Comparison of ENCODE assay signal across 10 mouse cellular contexts in genomic region chr12:11149121-11149420, GRCm38 (mm10). TPM values are rescaled to one million over a fixed set of nuclear protein-coding genes. Genes with fewer than 3 reads are reported as not detected.
A peak's percentile ranks its signal among the peaks of the same experiment; 100 is the strongest.
DNase-seq lines count a peak whose midpoint lies in the region; ATAC-seq and TF ChIP-seq lines count a peak whose summit lies in the region.
"Had no signal": no experiment of that assay in that cellular context is flagged by ENCODE, and none has a peak within 500 bp of the region (broad histone marks: within the 10 kb centered on the region; RNA-seq: fewer than 3 reads in every experiment).

No protein-coding gene starts in this region.

- in situ Hi-C loops in ES-E14 (cut with MboI; ENCODE audit: low sequenced_read_pairs in 2 of 2, unreplicated experiment in 2 of 2): no loop called here

- H3K36me3 ChIP-seq in ES-E14 (ENCODE audit: control insufficient read depth, insufficient read depth, low read length, poor library complexity, severe bottlenecking): no peaks in the 10 kb centered on the region
- no peaks in the 10 kb centered on the region for H3K36me3 ChIP-seq in heart, embryonic 15.5 days
- H3K36me3 ChIP-seq in liver, embryonic 15.5 days (replicated peaks): no peaks in the 10 kb centered on the region

- peaks cover 2 to 6% of the 10 kb centered on the region in 2 experiments; a peak in 1 of 4 replicates for H3K4me1 ChIP-seq in ES-E14 (ENCODE audit: control insufficient read depth in 2 of 2, insufficient read depth in 2 of 2, low read length in 2 of 2, poor library complexity in 1 of 2)
- peaks cover 20% of the 10 kb centered on the region for H3K4me1 ChIP-seq in heart, embryonic 15.5 days (replicated peaks)
- H3K4me1 ChIP-seq in liver, embryonic 15.5 days (replicated peaks): no peaks in the 10 kb centered on the region

- H3K4me3 ChIP-seq in gastrocnemius, adult 2 months: peak overlapping the region; percentile 78
- H3K4me3 ChIP-seq in ES-E14 (ENCODE audit: insufficient read depth in 1 of 2, low read depth in 1 of 2, low read length in 2 of 2, poor library complexity in 1 of 2, severe bottlenecking in 1 of 2): peak overlapping the region; percentile 69 to 83
- peak overlapping the region; percentile 64 for H3K4me3 ChIP-seq in heart, embryonic 15.5 days
- peak overlapping the region; percentile 42 for H3K4me3 ChIP-seq in liver, embryonic 15.5 days (replicated peaks)

- H3K9ac ChIP-seq in ES-E14 (ENCODE audit: insufficient read depth, low read depth, low read length, poor library complexity, severe bottlenecking): peak overlapping the region; percentile 63
- peak overlapping the region; percentile 52 for H3K9ac ChIP-seq in heart, embryonic 15.5 days
- H3K9ac ChIP-seq in liver, embryonic 15.5 days: no peak overlapping the region

- TF ChIP-seq CTCF in gastrocnemius, adult 2 months (IDR thresholded peaks at IDR 0.05): no peak

- intact Hi-C loops in gastrocnemius, adult 2 months (cut with DNase I): no loop called here
- intact Hi-C loops in gastrocnemius, postnatal 36 days (cut with DNase I): no loop called here

- H3K4me2 ChIP-seq in heart, embryonic 15.5 days: peak overlapping the region; percentile 99
- H3K4me2 ChIP-seq in liver, embryonic 15.5 days: peak overlapping the region; percentile 57

- no peak overlapping the region for H3K27ac ChIP-seq in gastrocnemius, adult 2 months
- no peak overlapping the region for H3K27ac ChIP-seq in ES-E14 (ENCODE audit: insufficient read depth, low read depth, low read length, poor library complexity, severe bottlenecking)
- H3K27ac ChIP-seq in heart, embryonic 15.5 days: no peak overlapping the region
- no peak overlapping the region for H3K27ac ChIP-seq in liver, embryonic 15.5 days (replicated peaks)

- H3K9me3 ChIP-seq in ES-E14 (ENCODE audit: control insufficient read depth, insufficient read depth, low read depth, low read length): no peaks in the 10 kb centered on the region
- no peaks in the 10 kb centered on the region for H3K9me3 ChIP-seq in heart, embryonic 15.5 days (replicated peaks)
- no peaks in the 10 kb centered on the region for H3K9me3 ChIP-seq in liver, embryonic 15.5 days (replicated peaks)

- peaks cover 55% of the 10 kb centered on the region for H3K27me3 ChIP-seq in heart, embryonic 15.5 days
- peaks cover 60% of the 10 kb centered on the region for H3K27me3 ChIP-seq in liver, embryonic 15.5 days

- WGBS in heart, embryonic 15.5 days: 2% methylated on average over 14 of the region's 14 CpGs
- WGBS in liver, embryonic 15.5 days (ENCODE audit: insufficient replicate concordance): 3% methylated on average over 14 of the region's 14 CpGs

- DNase-seq in gastrocnemius, adult 2 months: no peak
- DNase-seq in gastrocnemius, postnatal 36 days: no peak
- DNase-seq in ES-E14 (ENCODE audit: low read depth, low spot score): no peak
- DNase-seq in spleen, postnatal 10 days (ENCODE audit: low spot score in 2 of 2): no peak
- DNase-seq in spleen, postnatal 36 days (ENCODE audit: low spot score in 2 of 2): no peak
- DNase-seq in layer of hippocampus, adult 18-20 months (ENCODE audit: low spot score in 2 of 2): no peak
- DNase-seq: thymus, postnatal 36 days had no signal

- ATAC-seq in heart, embryonic 15.5 days (replicated peaks; ENCODE audit: insufficient number of reproducible peaks, insufficient read depth, low FRiP score, low read depth): 0 out of 2 replicates have a peak, but pooled peaks have one; percentile 31
- no peak for ATAC-seq in liver, embryonic 15.5 days (ENCODE audit: insufficient read depth)

TF ChIP-seq in ES-E14, 5 proteins besides CTCF, POLR2A, EP300 and RAD21:
- no peak for TF ChIP-seq MAFK (IDR thresholded peaks at IDR 0.05; ENCODE audit: insufficient read depth, low read depth, low read length)
- TF ChIP-seq HCFC1 (IDR thresholded peaks at IDR 0.05; ENCODE audit: borderline replicate concordance, insufficient read depth, low read length): no peak
- no peak for TF ChIP-seq ZNF384 (IDR thresholded peaks at IDR 0.05; ENCODE audit: low read depth, low read length)
- TF ChIP-seq CHD2 (IDR thresholded peaks at IDR 0.05; ENCODE audit: low read depth, low read length): no peak
- TF ChIP-seq ZC3H11A (IDR thresholded peaks at IDR 0.05; ENCODE audit: borderline replicate concordance, low read depth, low read length): no peak

RNA-seq across cellular contexts. Expression of gene Kcns3, which starts 1.8 kb away (rescaled TPM):
- under 1 TPM; 0.33 to 0.69 TPM for total RNA-seq in gastrocnemius, adult 2 months (2021)
- under 1 TPM; 0.46 to 0.49 TPM for total RNA-seq in gastrocnemius, postnatal 36 days (2021)
- total RNA-seq in ES-E14 (2012; rRNA removed): 2.5 and 2.6 TPM in 2 replicates
- 0.47 and 1.0 TPM in 2 replicates for polyA plus RNA-seq in heart, embryonic 15.5 days (2015; fragmentation: Nextera tagmentation; extraction: Ambion mirVana)
- 0.07 and 0.13 TPM in 2 replicates for polyA plus RNA-seq in liver, embryonic 15.5 days (2015; fragmentation: Nextera tagmentation; extraction: Ambion mirVana)
- 10 to 100 TPM; 13.5 to 13.8 TPM for total RNA-seq in layer of hippocampus, adult 18-20 months (2021)

RNA-seq across cellular contexts. Expression of gene Msgn1, which starts 59.7 kb away (rescaled TPM):
- total RNA-seq in gastrocnemius, adult 2 months (2021): not detected
- not detected for total RNA-seq in gastrocnemius, postnatal 36 days (2021)
- not detected in 2 replicates for total RNA-seq in ES-E14 (2012; rRNA removed)
- not detected in 2 replicates for polyA plus RNA-seq in heart, embryonic 15.5 days (2015; fragmentation: Nextera tagmentation; extraction: Ambion mirVana)
- polyA plus RNA-seq in liver, embryonic 15.5 days (2015; fragmentation: Nextera tagmentation; extraction: Ambion mirVana): not detected in 2 replicates
- not detected for total RNA-seq in layer of hippocampus, adult 18-20 months (2021)
- total RNA-seq: layer of hippocampus, postnatal 10 days had no signal
